Mouse (Mus musculus) lung, postnatal 10 days (tissue): Measurements from ENCODE around the gene Actrt3.
A peak's percentile ranks its signal among the peaks of the same experiment; 100 is the strongest.

Experiments
- DNase-seq: peaks from one replicate; pipeline ENCODE4 v3.0.0; 2021

The Actrt3 gene

GRCm38 (mm10) chr3:30599711-30600545, at the start of gene Actrt3:
Gene Actrt3 (minus strand): TSS chr3:30599939.
- peak; percentile 20 for DNase-seq

GRCm38 (mm10) chr3:30648466-30648865, 48.7 kb upstream of the Actrt3 start:
- DNase-seq = no peak

GRCm38 (mm10) chr3:30647440-30648090, 47.8 kb upstream of the Actrt3 start, which contains the start of gene Lrrc34:
Gene Lrrc34 (minus strand): TSS chr3:30647869.
- DNase-seq = peak; percentile 76

- DNase-seq = no peak
These were observed 47.0 kb upstream of the Actrt3 start for GRCm38 (mm10) chr3:30646761-30647160.

GRCm38 (mm10) chr3:30644207-30644606, 44.5 kb upstream of the Actrt3 start, which contains the start of gene Lrriq4:
Gene Lrriq4 (plus strand): TSS chr3:30644507.
- DNase-seq = no peak

GRCm38 (mm10) chr3:30635629-30636028, 35.9 kb upstream of the Actrt3 start:
- DNase-seq = no peak

GRCm38 (mm10) chr3:30633681-30634080, 33.9 kb upstream of the Actrt3 start:
- DNase-seq = no peak

GRCm38 (mm10) chr3:30620132-30620531, 20.4 kb upstream of the Actrt3 start:
- no peak for DNase-seq

- no peak for DNase-seq
These were observed 11.2 kb upstream of the Actrt3 start for GRCm38 (mm10) chr3:30610930-30611329.

GRCm38 (mm10) chr3:30608999-30609398, 9.3 kb upstream of the Actrt3 start:
- DNase-seq = no peak

GRCm38 (mm10) chr3:30603256-30603655, 3.5 kb upstream of the Actrt3 start:
- no peak for DNase-seq

- DNase-seq = peak; percentile 81
These were observed 3.0 kb upstream of the Actrt3 start for GRCm38 (mm10) chr3:30602740-30603098.

GRCm38 (mm10) chr3:30602065-30602739, 2.5 kb upstream of the Actrt3 start, which contains the start of gene Mynn:
Gene Mynn (plus strand): TSS chr3:30602065.
- peak; percentile 98 for DNase-seq

- no peak for DNase-seq
These were observed 1.9 kb upstream of the Actrt3 start for GRCm38 (mm10) chr3:30601610-30602064.

GRCm38 (mm10) chr3:30601175-30601574, 1.4 kb upstream of the Actrt3 start:
- DNase-seq = peak; percentile 88

GRCm38 (mm10) chr3:30600717-30601116, 978 bp upstream of the Actrt3 start:
- DNase-seq = peak; percentile 21

GRCm38 (mm10) chr3:30597271-30597670, 2.5 kb downstream of the Actrt3 start:
- no peak for DNase-seq

- DNase-seq = peak; percentile 31
These were observed 4.5 kb downstream of the Actrt3 start for GRCm38 (mm10) chr3:30595111-30595832.

- DNase-seq = peak; percentile 25
These were observed 5.8 kb downstream of the Actrt3 start for GRCm38 (mm10) chr3:30593719-30594485.

- DNase-seq = peak; percentile 38
These were observed 7.3 kb downstream of the Actrt3 start for GRCm38 (mm10) chr3:30592418-30592853.

GRCm38 (mm10) chr3:30588865-30589264, 10.9 kb downstream of the Actrt3 start:
- no peak for DNase-seq

GRCm38 (mm10) chr3:30573549-30573948, 26.2 kb downstream of the Actrt3 start:
- no peak for DNase-seq
